Mouse (Mus musculus) erythroid progenitor cell, adult 5-6 weeks (primary cell): Measurements from ENCODE around the gene Dusp3. TPM values are rescaled to one million over a fixed set of nuclear protein-coding genes. Genes with fewer than 3 reads are reported as not detected.

Experiments
- ATAC-seq: replicated peaks from 2 replicates; pipeline ENCODE4 v1.8.0; 2016; ENCODE audit warnings: moderate number of reproducible peaks, mild to moderate bottlenecking, moderate TSS enrichment, inconsistent platforms; ENCODE audit not compliant: poor library complexity, low FRiP score, severe bottlenecking
- total RNA-seq, 2 experiments: library from RNA; stranded (forward) in 1 of 2; stranded (reverse) in 1 of 2; fragments of 150-400 nt in 1 of 2; fragments of 186-747, 209-891 nt in 1 of 2; gene quantifications; 2 replicates each; pipeline versions ENCODE4 v1.2.3 to v1.2.4; 2015 to 2017; ENCODE audit warnings: low replicate concordance in 2 of 2

Dusp3 gene
- total RNA-seq, 2 experiments from 2014 or later = 0.42 to 1.6 TPM

DNA sequence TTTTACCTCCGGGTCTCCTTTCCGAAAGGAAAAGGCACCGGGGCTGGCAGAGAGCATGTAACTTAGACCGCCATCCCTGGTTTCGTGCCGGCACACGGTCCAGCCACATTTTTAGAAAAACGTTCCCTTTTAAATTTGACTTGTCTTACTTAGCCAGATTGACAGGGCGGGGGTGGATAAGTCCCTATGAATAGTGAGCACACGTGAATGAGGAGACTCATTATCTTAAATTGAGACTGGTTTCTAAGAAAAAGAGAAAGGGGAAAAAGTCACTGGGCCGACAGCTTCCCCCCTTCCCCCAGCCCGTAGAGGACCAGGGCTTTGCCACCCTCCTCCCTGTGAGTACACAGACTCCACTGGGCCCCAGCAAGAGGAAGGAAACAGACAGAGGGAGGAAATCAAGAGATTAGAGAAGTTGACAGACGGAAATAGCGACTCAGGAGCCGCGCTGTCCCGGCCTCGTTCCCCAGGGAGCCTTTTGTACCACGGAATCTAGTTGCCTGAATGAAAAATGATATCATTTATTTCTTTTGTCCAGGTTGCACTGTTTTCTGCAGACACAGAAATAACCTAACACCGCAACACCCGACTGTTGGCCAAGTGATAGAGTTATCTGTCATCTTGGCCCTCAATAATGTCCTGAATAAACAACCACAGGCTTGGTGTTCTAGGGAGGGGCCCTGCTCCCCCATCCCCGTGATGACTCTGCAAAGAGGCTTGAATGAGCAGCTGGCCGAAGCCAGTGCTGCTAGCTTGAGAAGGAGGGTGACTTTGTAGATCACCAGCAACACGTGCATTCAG, 34.1 kb downstream of the Dusp3 start:
- ATAC-seq = no peak

DNA sequence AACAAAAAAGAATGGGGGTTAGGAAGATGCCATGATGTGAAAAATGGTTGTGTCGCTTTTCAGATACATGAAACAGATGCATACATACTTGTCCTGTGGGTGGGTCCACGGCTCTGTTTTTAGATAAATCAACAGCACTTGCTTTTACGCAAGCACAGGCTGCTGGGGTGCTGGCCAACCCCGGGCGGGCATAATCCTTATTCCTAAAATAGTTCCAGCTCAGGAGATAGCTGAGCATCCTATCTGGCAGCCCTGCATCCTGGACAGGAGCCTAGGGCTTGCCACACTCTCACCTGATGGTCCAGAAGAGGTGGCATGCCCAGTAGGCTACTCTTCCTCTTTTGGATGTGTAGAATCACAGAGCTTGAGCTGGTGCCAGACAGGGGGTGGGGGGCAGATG, 36.8 kb downstream of the Dusp3 start:
- no peak for ATAC-seq

DNA sequence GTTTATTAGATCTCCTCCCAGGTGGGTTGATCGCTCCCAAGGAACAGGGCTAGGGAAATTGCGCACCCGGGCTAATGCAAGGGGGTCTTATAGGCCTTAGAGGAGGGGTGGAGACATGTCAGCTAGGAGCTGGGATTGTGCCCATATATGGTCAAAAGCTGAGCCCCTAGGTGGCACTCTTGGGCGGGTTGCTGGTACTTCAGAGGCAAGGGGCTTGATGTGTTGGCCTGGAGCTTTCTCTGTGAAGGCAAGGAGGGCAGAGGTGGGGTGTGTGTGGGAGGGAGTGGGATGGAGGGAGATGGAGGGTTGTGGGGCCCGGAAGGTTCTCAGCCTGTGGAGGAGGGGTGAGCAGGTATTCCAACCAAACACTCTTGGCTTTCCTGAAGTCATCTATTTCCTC, 40.3 kb downstream of the Dusp3 start:
- ATAC-seq = no peak

DNA sequence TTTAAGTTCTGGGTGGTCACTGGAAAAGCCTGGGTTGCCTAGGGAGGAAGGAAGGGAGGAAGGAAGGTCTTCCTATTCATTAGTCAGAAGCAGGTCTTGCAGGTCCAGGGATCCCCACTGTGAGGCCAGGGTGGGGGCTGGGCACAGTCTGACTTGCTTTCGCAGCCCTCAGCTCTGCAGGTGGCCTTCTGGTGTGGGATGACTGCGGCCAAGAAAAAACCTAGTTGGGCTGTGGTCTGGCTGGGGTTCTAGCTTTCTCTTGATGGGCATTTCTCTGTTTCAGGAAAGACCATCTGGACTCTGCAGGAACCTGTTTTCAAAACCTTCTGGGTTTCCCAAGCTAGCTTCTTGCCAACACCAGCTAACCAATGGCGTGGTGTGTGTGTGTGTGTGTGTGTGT, 43.8 kb downstream of the Dusp3 start:
- no peak for ATAC-seq

DNA sequence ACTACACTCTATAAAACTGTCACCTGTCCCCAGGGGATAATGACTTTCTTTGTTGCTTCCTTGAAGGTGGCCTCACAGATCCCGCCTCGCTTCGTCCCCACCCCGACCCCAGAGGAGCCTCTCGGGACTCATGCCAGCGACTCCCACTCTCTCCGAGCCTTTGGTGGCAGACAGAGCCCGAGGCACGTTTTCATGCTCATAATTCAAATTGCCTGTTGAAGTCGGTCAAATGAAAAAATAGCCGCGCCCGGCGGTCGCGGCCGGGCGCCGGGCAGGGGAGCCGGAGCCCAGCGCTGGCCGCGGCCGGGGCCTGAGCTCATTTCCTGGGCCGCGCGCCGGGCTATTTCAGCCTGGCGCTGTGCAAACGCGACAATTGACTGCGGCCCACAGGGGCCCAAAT, 49.7 kb downstream of the Dusp3 start:
- no peak for ATAC-seq

DNA sequence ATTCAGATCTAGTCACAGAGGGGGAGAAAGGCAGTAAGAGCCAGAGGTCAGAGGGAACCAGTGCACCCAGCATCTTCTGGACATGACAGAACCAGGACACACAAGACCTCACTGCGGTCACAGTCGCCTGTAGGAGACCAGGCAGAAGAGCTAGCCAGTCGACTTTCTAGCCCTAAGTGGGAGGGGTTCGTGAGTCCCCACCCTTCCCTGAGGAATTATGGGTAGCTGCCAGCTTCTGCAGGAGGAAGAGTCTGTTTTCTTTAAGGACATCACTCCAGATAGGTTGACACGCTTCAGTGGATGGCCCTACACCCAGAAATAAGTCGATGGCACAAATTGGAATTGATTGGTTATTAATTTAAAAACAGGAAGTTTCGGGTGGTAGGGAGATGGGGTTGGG, 50.4 kb downstream of the Dusp3 start:
- no peak for ATAC-seq

DNA sequence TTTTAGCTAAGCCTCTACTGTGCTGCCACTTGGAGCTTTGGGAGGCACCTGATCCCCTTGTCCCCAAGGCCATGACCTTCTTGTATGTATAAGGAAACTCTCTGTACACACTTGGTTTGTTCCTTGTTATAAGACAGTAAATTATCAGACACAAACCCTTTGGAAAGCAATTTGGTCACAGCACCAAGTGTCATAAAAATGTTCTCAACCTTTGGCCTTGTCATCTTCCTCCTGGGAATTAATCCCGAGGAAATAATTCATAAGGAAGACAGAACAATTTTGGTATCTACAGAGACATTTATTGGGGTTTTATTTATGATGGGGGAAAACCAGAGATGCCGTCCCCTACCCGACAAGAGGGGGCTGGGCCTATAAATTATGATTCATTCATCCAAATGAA, 51.1 kb downstream of the Dusp3 start:
- no peak for ATAC-seq

DNA sequence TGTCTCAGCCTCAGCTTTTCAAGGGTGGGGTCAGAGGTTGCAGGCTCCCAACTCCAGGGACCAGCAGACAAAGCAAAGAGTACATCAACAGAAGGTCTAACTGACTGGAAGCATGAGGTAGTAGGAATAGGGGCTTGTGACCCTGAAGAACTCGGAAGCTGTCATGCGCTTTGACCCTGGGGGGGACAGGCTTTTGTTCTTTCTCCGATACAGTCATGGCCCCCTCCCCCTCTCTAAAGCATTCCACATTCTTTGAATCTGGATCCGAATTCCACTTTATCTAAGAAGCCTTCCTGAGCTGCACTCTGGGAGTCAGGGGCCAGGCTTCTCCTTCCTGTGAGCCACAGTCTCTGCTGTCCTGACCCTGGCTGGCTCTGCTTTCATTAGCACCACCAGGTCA, 54.8 kb downstream of the Dusp3 start:
- no peak for ATAC-seq

DNA sequence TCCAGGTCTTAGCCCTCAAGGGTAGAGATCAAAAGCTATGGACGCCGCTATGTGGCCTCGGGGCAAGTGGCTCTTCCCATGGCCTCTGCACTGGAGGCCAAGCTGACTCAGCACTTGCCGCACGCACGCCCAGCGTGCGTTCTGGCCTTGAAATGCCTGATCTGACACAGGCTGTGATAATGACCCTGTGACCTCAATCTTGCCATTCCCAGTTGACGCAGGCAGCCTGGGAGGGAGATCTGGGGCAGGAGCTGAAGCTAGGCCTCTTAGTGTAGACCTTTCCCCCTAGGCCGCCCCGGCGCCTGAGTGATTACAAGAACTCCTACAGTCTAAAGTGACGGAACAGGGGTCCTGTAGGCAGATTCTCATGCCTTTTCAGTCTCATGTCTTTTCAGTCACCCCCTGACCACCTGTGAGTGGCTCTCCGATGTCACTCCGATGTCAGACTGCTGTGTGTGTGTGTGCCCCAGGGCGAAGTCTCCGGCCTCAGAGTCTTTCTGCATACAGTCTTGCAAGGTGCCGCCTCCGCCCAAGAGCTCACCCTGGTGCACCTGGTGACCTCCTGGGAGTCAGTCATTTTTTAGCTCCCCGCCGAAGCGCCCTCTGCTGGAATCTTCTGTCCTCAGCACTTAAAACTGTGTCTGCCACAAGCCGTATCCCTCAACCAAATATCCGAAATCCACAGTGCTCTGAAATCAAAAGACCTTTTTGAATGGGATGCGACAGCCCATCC, 58.6 kb downstream of the Dusp3 start:
- ATAC-seq = no peak

DNA sequence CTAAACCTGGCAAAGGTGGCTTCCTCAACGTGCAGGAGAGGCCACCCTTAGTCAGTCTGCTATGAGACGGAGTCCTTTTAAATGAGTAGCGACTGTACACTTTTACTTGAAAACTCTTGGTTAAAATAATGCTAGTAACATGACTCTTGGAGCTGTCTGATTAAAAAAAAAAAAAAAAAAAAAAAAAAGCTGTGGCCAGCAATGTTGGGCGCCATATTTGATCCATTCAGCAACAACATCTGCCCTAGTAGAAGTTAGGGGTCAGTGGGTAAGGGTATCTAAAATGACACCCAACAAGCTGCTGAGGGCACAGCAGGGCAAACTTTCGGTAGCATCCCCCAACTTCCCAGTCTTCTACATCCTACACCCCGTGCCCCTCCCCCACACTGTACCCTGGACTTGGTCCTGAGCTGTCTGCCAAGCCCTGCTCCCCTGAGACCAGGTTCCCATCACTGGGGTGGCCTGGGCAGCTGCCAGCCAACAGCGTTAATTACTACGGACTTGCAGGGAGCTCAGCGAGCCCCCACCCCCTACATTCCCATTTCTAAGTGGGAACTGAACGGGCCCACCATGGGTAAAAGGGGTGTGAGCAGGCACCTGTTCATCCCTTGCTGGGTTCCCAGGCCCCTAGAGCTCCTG, 59.7 kb downstream of the Dusp3 start:
- ATAC-seq = no peak

DNA sequence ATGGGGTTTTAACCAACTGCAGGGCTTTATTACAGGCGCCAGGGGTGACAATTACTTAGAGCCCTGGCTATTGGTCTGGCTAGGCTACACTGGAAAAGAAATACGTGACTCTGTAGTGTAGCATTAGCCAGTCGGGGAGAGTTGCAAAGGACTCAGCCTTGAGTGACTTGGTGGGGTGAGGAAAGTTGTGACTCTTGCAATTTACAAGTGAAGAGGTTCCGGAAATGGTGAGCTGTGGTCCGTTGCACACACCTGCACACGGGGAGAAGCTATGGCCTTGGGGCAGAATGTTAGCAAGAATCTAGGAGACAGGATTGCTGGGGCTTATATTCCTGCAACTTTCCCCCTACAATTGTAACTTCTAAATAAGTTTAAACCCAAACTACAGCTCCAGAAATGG, 61.2 kb downstream of the Dusp3 start:
- no peak for ATAC-seq

DNA sequence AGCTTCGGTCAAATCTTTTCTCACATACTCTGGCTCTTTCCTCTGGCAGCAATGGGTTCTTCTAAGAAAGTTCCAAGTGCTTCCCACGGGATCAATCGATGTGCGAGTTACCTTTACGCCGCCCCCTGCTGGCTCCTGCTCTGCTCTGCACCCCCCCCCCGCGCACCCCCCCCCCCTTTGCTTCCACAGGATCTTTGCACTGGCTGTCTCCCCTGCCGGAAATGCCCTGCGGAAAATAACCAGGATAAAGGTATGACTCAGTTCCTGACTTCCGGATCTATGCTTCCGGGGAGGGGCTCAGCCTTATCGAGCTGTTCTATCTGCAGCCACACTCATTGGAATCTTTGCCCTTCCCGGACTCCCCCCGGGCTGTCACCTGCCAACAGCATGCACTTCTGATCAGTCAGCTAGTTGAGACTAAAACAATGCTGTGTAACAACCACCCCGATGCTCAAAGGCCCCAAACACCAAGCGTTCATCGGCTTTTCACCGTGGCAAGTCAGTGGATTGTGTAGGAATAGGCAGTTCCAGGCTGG, 62.3 kb downstream of the Dusp3 start:
- no peak for ATAC-seq

DNA sequence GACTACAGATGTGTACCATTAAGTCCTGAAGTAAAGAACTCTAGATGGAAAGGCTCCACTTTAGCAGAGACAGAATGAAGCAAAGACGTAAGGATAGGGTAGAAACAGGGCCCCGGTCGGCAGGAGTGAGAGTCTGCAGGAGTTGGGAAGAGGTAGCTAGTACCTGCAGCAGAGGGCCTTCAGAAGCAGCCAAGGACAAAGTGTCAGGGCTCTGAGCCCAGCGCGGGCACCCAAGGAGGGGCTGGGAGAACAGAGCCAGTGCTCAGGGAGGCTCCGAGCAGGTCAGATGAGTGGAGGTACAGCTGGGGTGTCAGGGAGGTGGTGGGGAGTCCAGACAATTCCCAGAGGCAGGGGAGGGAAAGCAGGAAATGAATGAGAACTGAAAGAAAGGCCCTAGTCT, 62.8 kb downstream of the Dusp3 start:
- no peak for ATAC-seq

DNA sequence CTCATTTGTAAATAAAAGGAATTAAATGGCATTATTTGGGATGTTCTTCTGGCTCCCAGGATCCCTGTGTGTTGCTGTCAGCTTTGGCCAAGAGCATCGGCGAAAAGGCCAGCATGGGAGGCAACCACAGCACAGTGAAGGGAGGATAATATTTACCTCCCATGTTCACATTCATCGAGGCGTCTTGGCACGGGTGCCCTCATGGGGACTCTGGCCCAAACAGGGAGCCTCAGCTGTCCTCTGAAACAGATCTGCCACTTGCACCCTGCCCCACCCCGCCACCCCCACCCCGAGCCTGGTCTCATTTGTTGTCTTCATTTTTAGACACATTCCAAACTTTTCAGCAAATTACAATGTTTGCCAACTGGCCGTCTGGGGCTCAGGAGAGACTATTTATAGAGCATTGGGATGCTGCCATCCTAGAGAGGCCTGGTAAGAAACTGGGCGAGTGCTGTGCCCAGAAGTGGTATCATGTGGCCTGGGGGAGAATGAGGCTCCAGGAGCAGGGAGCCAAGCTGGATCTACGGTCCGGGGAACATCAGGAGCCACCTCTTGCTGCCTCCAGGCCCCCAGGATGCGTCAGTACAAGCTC, 65.4 kb downstream of the Dusp3 start:
- ATAC-seq = no peak

Other genes with a start within 250 kb of the Dusp3 start
- not detected in 2 replicates for gene Etv4, start 201.6 kb downstream of the Dusp3 start, total RNA-seq (2015; ENCODE audit: low replicate concordance)
- gene Etv4, start 201.6 kb downstream of the Dusp3 start, total RNA-seq (2017; ENCODE audit: low replicate concordance) = not detected in 2 replicates
- not detected in 2 replicates for gene Meox1, start 92.6 kb downstream of the Dusp3 start, total RNA-seq (2015; ENCODE audit: low replicate concordance)
- not detected in 2 replicates for gene Meox1, start 92.6 kb downstream of the Dusp3 start, total RNA-seq (2017; ENCODE audit: low replicate concordance)
- gene Sost, start 20.0 kb downstream of the Dusp3 start, total RNA-seq (2015; ENCODE audit: low replicate concordance) = not detected in 2 replicates
- not detected in 2 replicates for gene Sost, start 20.0 kb downstream of the Dusp3 start, total RNA-seq (2017; ENCODE audit: low replicate concordance)
- not detected in 2 replicates for gene Cfap97d1, start 2.7 kb downstream of the Dusp3 start, total RNA-seq (2015; ENCODE audit: low replicate concordance)
- gene Cfap97d1, start 2.7 kb downstream of the Dusp3 start, total RNA-seq (2017; ENCODE audit: low replicate concordance) = not detected in 2 replicates
- gene Mpp3, start 41.4 kb upstream of the Dusp3 start, total RNA-seq (2015; ENCODE audit: low replicate concordance) = not detected in 2 replicates
- not detected in 2 replicates for gene Mpp3, start 41.4 kb upstream of the Dusp3 start, total RNA-seq (2017; ENCODE audit: low replicate concordance)
- 0.42 and 3.6 TPM in 2 replicates for gene Cd300lg, start 54.5 kb upstream of the Dusp3 start, total RNA-seq (2015; ENCODE audit: low replicate concordance)
- 0.23 and 0.64 TPM in 2 replicates for gene Cd300lg, start 54.5 kb upstream of the Dusp3 start, total RNA-seq (2017; ENCODE audit: low replicate concordance)
- 37.5 and 39.0 TPM in 2 replicates for gene Mpp2, start 101.5 kb upstream of the Dusp3 start, total RNA-seq (2015; ENCODE audit: low replicate concordance)
- gene Mpp2, start 101.5 kb upstream of the Dusp3 start, total RNA-seq (2017; ENCODE audit: low replicate concordance) = 32.9 and 39.0 TPM in 2 replicates
- not detected in 2 replicates for gene Ppy, start 114.3 kb upstream of the Dusp3 start, total RNA-seq (2015; ENCODE audit: low replicate concordance)
- gene Ppy, start 114.3 kb upstream of the Dusp3 start, total RNA-seq (2017; ENCODE audit: low replicate concordance) = not detected in 2 replicates
- gene Pyy, start 120.8 kb upstream of the Dusp3 start, total RNA-seq (2015; ENCODE audit: low replicate concordance) = not detected in 2 replicates
- gene Pyy, start 120.8 kb upstream of the Dusp3 start, total RNA-seq (2017; ENCODE audit: low replicate concordance) = not detected in 2 replicates
- gene Nags, start 158.5 kb upstream of the Dusp3 start, total RNA-seq (2015; ENCODE audit: low replicate concordance) = 3.8 TPM in 1 of 2 replicates, not detected in the other
- gene Nags, start 158.5 kb upstream of the Dusp3 start, total RNA-seq (2017; ENCODE audit: low replicate concordance) = not detected in 2 replicates
- 1.1 and 1.3 TPM in 2 replicates for gene Tmem101, start 169.4 kb upstream of the Dusp3 start, total RNA-seq (2015; ENCODE audit: low replicate concordance)
- gene Tmem101, start 169.4 kb upstream of the Dusp3 start, total RNA-seq (2017; ENCODE audit: low replicate concordance) = 2.9 and 5.1 TPM in 2 replicates
- 60.8 and 82.5 TPM in 2 replicates for gene Lsm12, start 198.3 kb upstream of the Dusp3 start, total RNA-seq (2015; ENCODE audit: low replicate concordance)
- gene Lsm12, start 198.3 kb upstream of the Dusp3 start, total RNA-seq (2017; ENCODE audit: low replicate concordance) = 28.0 and 39.7 TPM in 2 replicates
- gene G6pc3, start 202.6 kb upstream of the Dusp3 start, total RNA-seq (2015; ENCODE audit: low replicate concordance) = 4.0 and 14.3 TPM in 2 replicates
- gene G6pc3, start 202.6 kb upstream of the Dusp3 start, total RNA-seq (2017; ENCODE audit: low replicate concordance) = 4.4 and 8.6 TPM in 2 replicates
- gene Hdac5, start 243.2 kb upstream of the Dusp3 start, total RNA-seq (2015; ENCODE audit: low replicate concordance) = 11.9 and 36.9 TPM in 2 replicates
- 6.4 and 9.9 TPM in 2 replicates for gene Hdac5, start 243.2 kb upstream of the Dusp3 start, total RNA-seq (2017; ENCODE audit: low replicate concordance)